Mouse (Mus musculus) C2C12 (cell line): ENCODE results near the gene Traf6.

ENCODE experiments used
- CTCF ChIP-seq: IDR thresholded peaks from one replicate; pipeline ENCODE4 v1.5.1; 2011; ENCODE audit not compliant: control insufficient read depth, insufficient read depth, insufficient read length
- FOSL1 ChIP-seq: IDR thresholded peaks from one replicate; pipeline ENCODE4 v1.8.0; 2011; ENCODE audit warnings: mild to moderate bottlenecking, low read length; ENCODE audit not compliant: poor library complexity, insufficient read depth, severe bottlenecking

DNA sequence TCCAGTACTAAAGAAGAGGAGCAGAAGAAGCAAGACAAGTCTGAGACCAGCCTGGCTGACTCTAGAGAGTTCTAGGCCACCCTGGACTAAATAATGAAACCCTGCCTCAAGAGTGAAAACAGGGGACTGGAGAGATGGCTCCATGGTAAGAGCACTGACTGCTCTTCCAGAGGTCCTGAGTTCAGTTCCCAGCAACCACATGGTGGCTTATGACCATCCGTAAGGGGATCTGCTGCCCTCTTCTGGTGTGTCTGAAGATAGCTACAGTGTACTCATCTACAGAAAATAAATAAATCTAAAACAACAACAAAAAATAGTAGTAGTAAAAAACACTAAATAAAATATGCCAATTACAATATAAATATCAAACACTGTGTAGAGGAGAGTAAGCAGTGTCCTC is 32.4 kb upstream of the Traf6 start:
- TF ChIP-seq CTCF (no peak), FOSL1 (no peak)
